Mouse (Mus musculus) megakaryocyte, adult 5-6 weeks (primary cell): Measurements from ENCODE around the gene Tmc5. TPM values are rescaled to one million over a fixed set of nuclear protein-coding genes. Genes with fewer than 3 reads are reported as not detected.

Experiments used
- ATAC-seq: 2 replicates; pipeline ENCODE4 v1.8.0; 2016; ENCODE audit warnings: mild to moderate bottlenecking, inconsistent platforms; ENCODE audit not compliant: poor library complexity, severe bottlenecking
- total RNA-seq, 2 experiments: library from RNA; stranded (forward) in 1 of 2; stranded (reverse) in 1 of 2; fragments of 153-499, 151-499 nt in 1 of 2; fragments of 221-1000, 200-1000 nt in 1 of 2; gene quantifications; 2 replicates each; pipeline versions ENCODE4 v1.2.3 to v1.2.4; 2015 to 2017

Gene Tmc5
- total RNA-seq, 2 experiments from 2014 or later, result not detected

- no peak for ATAC-seq
Measured at GRCm38 (mm10) chr7:118610721-118611120, 13.6 kb downstream of the Tmc5 start.

- no peak for ATAC-seq
Measured at GRCm38 (mm10) chr7:118611185-118611749, 14.2 kb downstream of the Tmc5 start.

GRCm38 (mm10) chr7:118611933-118612332 lies 14.8 kb downstream of the Tmc5 start:
- no peak for ATAC-seq

GRCm38 (mm10) chr7:118614076-118614475 lies 17.0 kb downstream of the Tmc5 start:
- ATAC-seq, result no peak

- ATAC-seq, result no peak
Measured at GRCm38 (mm10) chr7:118618104-118618503, 21.0 kb downstream of the Tmc5 start.

- ATAC-seq, result no peak
Measured at GRCm38 (mm10) chr7:118620243-118620906, 23.3 kb downstream of the Tmc5 start.

- ATAC-seq, result no peak
Measured at GRCm38 (mm10) chr7:118621094-118621493, 24.0 kb downstream of the Tmc5 start.

GRCm38 (mm10) chr7:118627550-118628298 lies 30.6 kb downstream of the Tmc5 start:
- no peak for ATAC-seq

GRCm38 (mm10) chr7:118633094-118633493 lies 36.0 kb downstream of the Tmc5 start:
- ATAC-seq, result no peak

- no peak for ATAC-seq
Measured at GRCm38 (mm10) chr7:118633951-118634350, 36.9 kb downstream of the Tmc5 start.

GRCm38 (mm10) chr7:118637466-118637865 lies 40.4 kb downstream of the Tmc5 start:
- 0 out of 2 replicates have a peak, but pooled peaks have one; percentile 38 for ATAC-seq

GRCm38 (mm10) chr7:118646237-118646636 lies 49.1 kb downstream of the Tmc5 start:
- ATAC-seq, result peak; percentile 73

GRCm38 (mm10) chr7:118649328-118649727 lies 52.2 kb downstream of the Tmc5 start:
- ATAC-seq, result no peak

- ATAC-seq, result no peak
Measured at GRCm38 (mm10) chr7:118650119-118650518, 53.0 kb downstream of the Tmc5 start.

- ATAC-seq, result no peak
Measured at GRCm38 (mm10) chr7:118650891-118651290, 53.8 kb downstream of the Tmc5 start.

- ATAC-seq, result peak; percentile 73
Measured at GRCm38 (mm10) chr7:118652572-118653295, 55.6 kb downstream of the Tmc5 start.

- ATAC-seq, result no peak
Measured at GRCm38 (mm10) chr7:118656730-118657129, 59.6 kb downstream of the Tmc5 start.

GRCm38 (mm10) chr7:118667773-118668172 lies 70.7 kb downstream of the Tmc5 start:
- no peak for ATAC-seq

GRCm38 (mm10) chr7:118670142-118670541 lies 73.0 kb downstream of the Tmc5 start:
- no peak for ATAC-seq

GRCm38 (mm10) chr7:118676826-118677225 lies 79.7 kb downstream of the Tmc5 start:
- no peak for ATAC-seq

GRCm38 (mm10) chr7:118688199-118688598 lies 91.1 kb downstream of the Tmc5 start:
- peak; percentile 78 for ATAC-seq
